Mouse (Mus musculus) gastrocnemius, postnatal 25 days (tissue): Measurements from ENCODE around the gene Lars2. TPM values are rescaled to one million over a fixed set of nuclear protein-coding genes. Genes with fewer than 3 reads are reported as not detected.
"Not testable (repeated sequence)": the region's sequence is repeated elsewhere in the genome, so short reads cannot be mapped to it uniquely, and the experiment has no call there.

Experiments
- DNase-seq: peaks from one replicate; pipeline ENCODE4 v3.0.0; 2022
- long read RNA-seq, 2 experiments: library from polyadenylated mRNA; stranded (forward); transcript quantifications; one replicate each; pipeline ENCODE4 v2.0.0; 2021
- total RNA-seq, 2 experiments: library from RNA; stranded (reverse); gene quantifications; 1 replicate in 1 of 2; 2 replicates in 1 of 2; pipeline ENCODE4 v1.2.3; 2021

The Lars2 gene
- total RNA-seq: 10 to 100 TPM; 42.2 to 49.0 TPM
- long read RNA-seq, experiment 1, partial matches to known transcripts: 3 of 5 reads
- long read RNA-seq, experiment 1, other reads (novel, unspliced or antisense): 0 of 5 reads
- long read RNA-seq, experiment 2, transcript Lars2-201 (21 exons, 3,894 nt): major isoform, 6 of 12 reads
- long read RNA-seq, experiment 2, partial matches to known transcripts: 1 of 12 reads
- long read RNA-seq, experiment 2, other reads (novel, unspliced or antisense): 5 of 12 reads

GRCm38 (mm10) chr9:123366708-123367385 is at the start of gene Lars2:
Lars2 (plus strand) TSS chr9:123366927.
- peak; percentile 91 for DNase-seq

- DNase-seq: no peak
Observed at GRCm38 (mm10) chr9:123326106-123326505, 40.6 kb upstream of the Lars2 start.

- no peak for DNase-seq
Observed at GRCm38 (mm10) chr9:123328336-123328735, 38.4 kb upstream of the Lars2 start.

- no peak for DNase-seq
Observed at GRCm38 (mm10) chr9:123329831-123330230, 36.9 kb upstream of the Lars2 start.

GRCm38 (mm10) chr9:123330271-123330670 is 36.5 kb upstream of the Lars2 start:
- DNase-seq: not testable (repeated sequence)

- no peak for DNase-seq
Observed at GRCm38 (mm10) chr9:123333479-123333878, 33.2 kb upstream of the Lars2 start.

- no peak for DNase-seq
Observed at GRCm38 (mm10) chr9:123335044-123335670, 31.6 kb upstream of the Lars2 start.

- DNase-seq: no peak
Observed at GRCm38 (mm10) chr9:123339651-123340144, 27.0 kb upstream of the Lars2 start.

- no peak for DNase-seq
Observed at GRCm38 (mm10) chr9:123341256-123341655, 25.5 kb upstream of the Lars2 start.

- DNase-seq: no peak
Observed at GRCm38 (mm10) chr9:123343069-123343468, 23.7 kb upstream of the Lars2 start.

GRCm38 (mm10) chr9:123349286-123349685 is 17.4 kb upstream of the Lars2 start:
- DNase-seq: not testable (repeated sequence)

- DNase-seq: no peak
Observed at GRCm38 (mm10) chr9:123359981-123360380, 6.7 kb upstream of the Lars2 start.

GRCm38 (mm10) chr9:123365353-123365752 is 1.4 kb upstream of the Lars2 start:
- DNase-seq: no peak

GRCm38 (mm10) chr9:123365942-123366707 is 602 bp upstream of the Lars2 start:
- DNase-seq: no peak

- no peak for DNase-seq
Observed at GRCm38 (mm10) chr9:123367636-123368035, 909 bp downstream of the Lars2 start.

GRCm38 (mm10) chr9:123382399-123382798 is 15.7 kb downstream of the Lars2 start:
- DNase-seq: no peak

GRCm38 (mm10) chr9:123384696-123385095 is 18.0 kb downstream of the Lars2 start:
- no peak for DNase-seq

- no peak for DNase-seq
Observed at GRCm38 (mm10) chr9:123385352-123386198, 18.8 kb downstream of the Lars2 start.

- no peak for DNase-seq
Observed at GRCm38 (mm10) chr9:123386347-123386746, 19.6 kb downstream of the Lars2 start.

- DNase-seq: not testable (repeated sequence)
Observed at GRCm38 (mm10) chr9:123388087-123389007, 21.6 kb downstream of the Lars2 start.
